Mouse (Mus musculus) G1E (cell line): ENCODE results near the gene Mertk.

ENCODE experiments used
- CTCF ChIP-seq: IDR thresholded peaks from 2 replicates; pipeline ENCODE4 v1.5.1; 2012; ENCODE audit warnings: low read depth, low read length, inconsistent platforms, mixed read lengths
- GATA1 ChIP-seq: IDR thresholded peaks from 2 replicates; pipeline ENCODE4 v1.6.1; 2012; ENCODE audit warnings: borderline replicate concordance, low read length, inconsistent platforms, mixed read lengths
- POLR2AphosphoS5 ChIP-seq: IDR thresholded peaks from 2 replicates; pipeline ENCODE4 v1.6.1; 2012; ENCODE audit warnings: low read depth, low read length, inconsistent platforms; ENCODE audit not compliant: insufficient replicate concordance

DNA sequence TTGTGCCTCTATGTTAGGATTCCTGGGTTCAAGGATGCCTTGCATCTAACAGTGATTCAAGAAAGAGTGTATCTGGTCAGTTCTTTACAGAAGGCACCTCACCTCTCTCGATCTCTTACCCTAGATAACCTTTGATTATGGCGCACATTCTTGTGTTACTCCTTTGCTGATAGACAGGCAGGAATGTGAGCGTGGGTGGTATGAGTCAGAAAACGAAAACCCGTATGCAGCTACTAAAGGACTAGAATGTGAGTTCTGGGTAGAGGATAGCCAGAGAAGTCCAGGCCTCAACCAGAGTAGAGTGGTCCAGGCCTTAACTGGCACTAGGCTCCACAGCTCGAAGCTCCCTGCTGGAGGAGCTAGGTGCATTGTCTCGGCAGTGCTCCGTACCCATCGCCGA lies 6.0 kb upstream of the Mertk start:
- TF ChIP-seq CTCF (no peak), GATA1 (no peak), POLR2AphosphoS5 (no peak)
